Mouse (Mus musculus) adrenal gland, postnatal 0 days (tissue): Measurements from ENCODE around the gene Rnf19b. TPM values are rescaled to one million over a fixed set of nuclear protein-coding genes. Genes with fewer than 3 reads are reported as not detected.

Source experiments
- polyA plus RNA-seq: library from polyadenylated mRNA; unstranded; fragments of >200 nt; fragmentation: Nextera tagmentation; extraction: Ambion mirVana; gene quantifications from 2 replicates; pipeline ENCODE4 v1.2.1, GENCODE M21; 2015

The Rnf19b gene
- 9.0 and 9.6 TPM in 2 replicates for polyA plus RNA-seq

DNA sequence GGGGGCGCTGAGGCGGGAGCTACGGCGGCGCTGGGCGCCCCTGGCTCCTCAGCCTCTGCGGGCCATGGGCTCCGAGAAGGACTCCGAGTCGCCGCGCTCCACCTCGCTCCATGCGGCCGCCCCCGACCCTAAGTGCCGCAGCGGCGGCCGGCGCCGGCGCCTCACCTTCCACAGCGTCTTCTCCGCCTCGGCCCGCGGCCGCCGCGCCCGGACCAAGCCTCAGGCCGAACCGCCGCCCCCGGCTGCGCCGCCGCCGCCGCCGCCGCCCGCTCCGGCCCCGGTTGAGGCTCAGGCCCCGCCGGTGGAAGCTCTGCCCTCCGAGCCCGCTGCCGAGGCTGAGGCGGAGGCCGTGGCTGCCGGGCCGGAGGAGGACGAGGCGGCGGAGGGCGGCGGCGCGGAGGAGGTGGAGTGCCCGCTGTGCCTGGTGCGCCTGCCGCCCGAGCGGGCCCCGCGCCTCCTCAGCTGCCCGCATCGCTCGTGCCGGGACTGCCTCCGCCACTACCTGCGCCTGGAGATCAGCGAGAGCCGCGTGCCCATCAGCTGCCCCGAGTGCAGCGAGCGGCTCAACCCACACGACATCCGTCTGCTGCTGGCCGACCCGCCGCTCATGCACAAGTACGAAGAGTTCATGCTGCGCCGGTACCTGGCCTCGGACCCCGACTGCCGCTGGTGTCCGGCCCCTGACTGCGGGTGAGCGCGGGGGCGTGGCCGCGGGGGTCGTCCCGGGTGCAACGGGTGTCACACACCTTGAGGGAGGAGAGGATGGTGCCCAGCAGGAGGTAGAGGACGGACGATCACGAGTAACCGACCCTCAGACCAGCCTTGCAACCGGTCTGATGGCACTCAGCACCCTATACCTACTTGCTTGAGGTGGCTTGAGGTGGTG lies at the start of gene Rnf19b:
Rnf19b (plus strand) TSS at position 65 of the 886 bp plus-strand sequence.

DNA sequence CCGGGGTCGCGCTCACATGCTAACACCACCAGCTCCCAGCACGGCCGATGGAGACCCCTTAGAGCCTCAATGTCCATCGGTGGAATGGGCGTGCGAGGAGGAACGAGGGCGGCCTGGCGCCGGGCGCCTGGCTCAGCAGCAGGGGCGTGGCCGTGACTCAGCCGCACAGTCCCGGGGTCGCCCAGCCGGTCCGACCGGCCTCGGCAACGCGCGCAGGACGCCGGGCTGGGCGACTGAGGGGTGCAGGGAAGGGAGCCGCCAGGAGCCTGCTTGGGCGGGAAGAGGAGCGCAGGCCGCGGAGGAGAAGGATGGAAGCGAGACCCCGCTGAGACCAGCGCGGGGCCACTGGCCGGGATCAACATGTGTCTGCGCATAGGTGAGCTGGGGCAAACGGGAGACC lies 47.3 kb downstream of the Rnf19b start, which contains the start of gene Tmem54:
Tmem54 (plus strand) TSS at position 193 of the 400 bp plus-strand sequence.

DNA sequence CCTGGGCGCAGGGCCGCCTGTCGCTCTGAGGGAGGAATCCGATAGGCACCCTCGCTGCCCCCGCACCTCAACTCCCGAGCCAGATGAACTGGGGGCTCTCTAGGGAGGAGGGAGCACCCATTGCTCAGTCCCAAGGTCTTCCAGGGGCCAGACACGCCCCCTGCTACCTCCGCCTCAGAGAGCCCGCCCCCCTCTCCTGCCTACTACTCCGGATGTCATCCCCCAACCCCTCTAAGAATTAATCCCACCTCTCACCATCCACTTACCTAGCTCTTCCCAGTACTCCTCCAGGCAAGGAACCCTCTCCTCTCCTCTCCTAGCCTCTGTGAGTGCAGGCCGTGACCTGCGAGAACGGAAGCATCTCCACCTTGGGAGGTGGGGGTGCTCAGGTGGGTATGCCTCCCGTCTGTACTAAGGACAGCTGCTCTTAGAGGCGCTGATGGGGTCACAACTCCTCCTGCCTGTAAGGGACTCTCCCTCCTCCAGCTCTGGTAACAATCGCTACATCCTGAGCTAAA lies 63.6 kb downstream of the Rnf19b start, which contains the start of gene Hpca:
Hpca (minus strand) TSS at position 468 of the 518 bp plus-strand sequence.

Other genes with a start within 250 kb of the Rnf19b start
- 6.5 and 11.3 TPM in 2 replicates for gene Trim62, start 174.7 kb upstream of the Rnf19b start, polyA plus RNA-seq
- gene Azin2, start 95.8 kb upstream of the Rnf19b start, polyA plus RNA-seq, result 82.8 and 84.8 TPM in 2 replicates
- 102 and 158 TPM in 2 replicates for gene Ak2, start 66.3 kb upstream of the Rnf19b start, polyA plus RNA-seq
- 0.33 and 1.6 TPM in 2 replicates for gene Tmem54, start 47.3 kb downstream of the Rnf19b start, polyA plus RNA-seq
- 8.3 and 21.4 TPM in 2 replicates for gene Hpca, start 63.8 kb downstream of the Rnf19b start, polyA plus RNA-seq
- gene Fndc5, start 78.7 kb downstream of the Rnf19b start, polyA plus RNA-seq, result 3.5 and 5.3 TPM in 2 replicates
- 9.8 and 10.5 TPM in 2 replicates for gene S100pbp, start 131.5 kb downstream of the Rnf19b start, polyA plus RNA-seq
- gene Yars, start 131.5 kb downstream of the Rnf19b start, polyA plus RNA-seq, result 37.5 and 45.4 TPM in 2 replicates
- 2.5 and 2.9 TPM in 2 replicates for gene C77080, start 203.1 kb downstream of the Rnf19b start, polyA plus RNA-seq
- 1.9 and 3.4 TPM in 2 replicates for gene Sync, start 229.3 kb downstream of the Rnf19b start, polyA plus RNA-seq